Mouse (Mus musculus): Measurements from ENCODE around the gene Ube2e3. TPM values are rescaled to one million over a fixed set of nuclear protein-coding genes. Genes with fewer than 3 reads are reported as not detected.

Gene Ube2e3
- polyA plus RNA-seq, 1 experiment: 12.7 TPM

- Histone ChIP-seq H3K36me3 (ENCODE audit: control insufficient read depth, insufficient read depth, low read length) (no peaks in the 10 kb centered on the region), H3K4me3 (ENCODE audit: extremely low read depth, insufficient read depth, insufficient read length) (no peak overlapping the region), H3K27me3 (ENCODE audit: control insufficient read depth, insufficient read depth, low read length) (no peaks in the 10 kb centered on the region), H3K27ac (ENCODE audit: insufficient read depth, low read length) (no peak overlapping the region), H3K4me1 (ENCODE audit: control insufficient read depth, insufficient read depth, insufficient read length) (no peaks in the 10 kb centered on the region; the same call in 1 of the 2 replicates)
- DNase-seq (ENCODE audit: low read depth in 1 of 2, low spot score in 2 of 2): no peak
- 66% methylated on average over 1 of the region's 1 CpGs for WGBS
- TF ChIP-seq POLR2A (IDR thresholded peaks at IDR 0.05; ENCODE audit: low read depth, low read length) (no peak), CTCF (IDR thresholded peaks at IDR 0.05; ENCODE audit: extremely low read depth, insufficient read depth, insufficient read length, insufficient replicate concordance) (no peak)
Observed at GRCm38 (mm10) chr2:78882068-78882467, 14.1 kb downstream of the Ube2e3 start.

GRCm38 (mm10) chr2:78882743-78883433, 15.0 kb downstream of the Ube2e3 start:
- no peaks in the 10 kb centered on the region for H3K36me3 ChIP-seq (ENCODE audit: control insufficient read depth, insufficient read depth, low read length)
- no peak overlapping the region for H3K27ac ChIP-seq (ENCODE audit: insufficient read depth, low read length)
- no peaks in the 10 kb centered on the region for H3K27me3 ChIP-seq (ENCODE audit: control insufficient read depth, insufficient read depth, low read length)
- TF ChIP-seq CTCF (IDR thresholded peaks at IDR 0.05; ENCODE audit: extremely low read depth, insufficient read depth, insufficient read length, insufficient replicate concordance) (no peak), POLR2A (IDR thresholded peaks at IDR 0.05; ENCODE audit: low read depth, low read length) (no peak)
- no peaks in the 10 kb centered on the region; the same call in 1 of the 2 replicates for H3K4me1 ChIP-seq (ENCODE audit: control insufficient read depth, insufficient read depth, insufficient read length)
- 83% methylated on average over 3 of the region's 3 CpGs for WGBS
- DNase-seq (ENCODE audit: low read depth in 1 of 2, low spot score in 2 of 2): no peak
- no peak overlapping the region for H3K4me3 ChIP-seq (ENCODE audit: extremely low read depth, insufficient read depth, insufficient read length)

GRCm38 (mm10) chr2:78886446-78886845, 18.5 kb downstream of the Ube2e3 start:
- Histone ChIP-seq H3K27ac (ENCODE audit: insufficient read depth, low read length) (no peak overlapping the region), H3K27me3 (ENCODE audit: control insufficient read depth, insufficient read depth, low read length) (no peaks in the 10 kb centered on the region), H3K4me3 (ENCODE audit: extremely low read depth, insufficient read depth, insufficient read length) (no peak overlapping the region), H3K4me1 (ENCODE audit: control insufficient read depth, insufficient read depth, insufficient read length) (no peaks in the 10 kb centered on the region), H3K36me3 (ENCODE audit: control insufficient read depth, insufficient read depth, low read length) (no peaks in the 10 kb centered on the region)
- DNase-seq (ENCODE audit: low read depth in 1 of 2, low spot score in 2 of 2): no peak
- TF ChIP-seq POLR2A (IDR thresholded peaks at IDR 0.05; ENCODE audit: low read depth, low read length) (no peak), CTCF (IDR thresholded peaks at IDR 0.05; ENCODE audit: extremely low read depth, insufficient read depth, insufficient read length, insufficient replicate concordance) (no peak)
- 81% methylated on average over 2 of the region's 2 CpGs for WGBS

- DNase-seq (ENCODE audit: low read depth in 1 of 2, low spot score in 2 of 2): no peak
- Histone ChIP-seq H3K27ac (ENCODE audit: insufficient read depth, low read length) (no peak overlapping the region), H3K4me1 (ENCODE audit: control insufficient read depth, insufficient read depth, insufficient read length) (no peaks in the 10 kb centered on the region), H3K27me3 (ENCODE audit: control insufficient read depth, insufficient read depth, low read length) (no peaks in the 10 kb centered on the region), H3K36me3 (ENCODE audit: control insufficient read depth, insufficient read depth, low read length) (no peaks in the 10 kb centered on the region), H3K4me3 (ENCODE audit: extremely low read depth, insufficient read depth, insufficient read length) (no peak overlapping the region)
- WGBS: 49% methylated on average over 3 of the region's 3 CpGs
- TF ChIP-seq CTCF (IDR thresholded peaks at IDR 0.05; ENCODE audit: extremely low read depth, insufficient read depth, insufficient read length, insufficient replicate concordance): no peak
- TF ChIP-seq POLR2A (IDR thresholded peaks at IDR 0.05; ENCODE audit: low read depth, low read length): no peak
Observed at GRCm38 (mm10) chr2:78888190-78888589, 20.3 kb downstream of the Ube2e3 start.

- DNase-seq (ENCODE audit: low read depth in 1 of 2, low spot score in 2 of 2): no peak
- Histone ChIP-seq H3K4me3 (ENCODE audit: extremely low read depth, insufficient read depth, insufficient read length) (no peak overlapping the region), H3K4me1 (ENCODE audit: control insufficient read depth, insufficient read depth, insufficient read length) (no peaks in the 10 kb centered on the region), H3K27ac (ENCODE audit: insufficient read depth, low read length) (no peak overlapping the region), H3K36me3 (ENCODE audit: control insufficient read depth, insufficient read depth, low read length) (no peaks in the 10 kb centered on the region), H3K27me3 (ENCODE audit: control insufficient read depth, insufficient read depth, low read length) (no peaks in the 10 kb centered on the region)
- TF ChIP-seq CTCF (IDR thresholded peaks at IDR 0.05; ENCODE audit: extremely low read depth, insufficient read depth, insufficient read length, insufficient replicate concordance) (no peak), POLR2A (IDR thresholded peaks at IDR 0.05; ENCODE audit: low read depth, low read length) (no peak)
- WGBS: 86% methylated on average over 2 of the region's 2 CpGs
Observed at GRCm38 (mm10) chr2:78895216-78895615, 27.3 kb downstream of the Ube2e3 start.

- 51% methylated on average over 3 of the region's 3 CpGs for WGBS
- Histone ChIP-seq H3K36me3 (ENCODE audit: control insufficient read depth, insufficient read depth, low read length) (no peaks in the 10 kb centered on the region), H3K4me3 (ENCODE audit: extremely low read depth, insufficient read depth, insufficient read length) (no peak overlapping the region), H3K4me1 (ENCODE audit: control insufficient read depth, insufficient read depth, insufficient read length) (0 out of 2 replicates have a peak, but pooled peaks cover 2% of the 10 kb centered on the region), H3K27me3 (ENCODE audit: control insufficient read depth, insufficient read depth, low read length) (no peaks in the 10 kb centered on the region), H3K27ac (ENCODE audit: insufficient read depth, low read length) (no peak overlapping the region)
- DNase-seq (ENCODE audit: low read depth in 1 of 2, low spot score in 2 of 2): no peak
- TF ChIP-seq POLR2A (IDR thresholded peaks at IDR 0.05; ENCODE audit: low read depth, low read length) (no peak), CTCF (IDR thresholded peaks at IDR 0.05; ENCODE audit: extremely low read depth, insufficient read depth, insufficient read length, insufficient replicate concordance) (no peak)
Observed at GRCm38 (mm10) chr2:78905916-78906315, 38.0 kb downstream of the Ube2e3 start.

- no peak for TF ChIP-seq CTCF (IDR thresholded peaks at IDR 0.05; ENCODE audit: extremely low read depth, insufficient read depth, insufficient read length, insufficient replicate concordance)
- TF ChIP-seq POLR2A (IDR thresholded peaks at IDR 0.05; ENCODE audit: low read depth, low read length): no peak
- H3K27me3 ChIP-seq (ENCODE audit: control insufficient read depth, insufficient read depth, low read length): no peaks in the 10 kb centered on the region
- no peak overlapping the region for H3K4me3 ChIP-seq (ENCODE audit: extremely low read depth, insufficient read depth, insufficient read length)
- H3K27ac ChIP-seq (ENCODE audit: insufficient read depth, low read length): no peak overlapping the region
- no peaks in the 10 kb centered on the region for H3K36me3 ChIP-seq (ENCODE audit: control insufficient read depth, insufficient read depth, low read length)
- no peak for DNase-seq (ENCODE audit: low read depth in 1 of 2, low spot score in 2 of 2)
- H3K4me1 ChIP-seq (ENCODE audit: control insufficient read depth, insufficient read depth, insufficient read length): no peaks in the 10 kb centered on the region
Observed at GRCm38 (mm10) chr2:78911516-78911915, 43.6 kb downstream of the Ube2e3 start.
